Mouse (Mus musculus): ENCODE measurements at regions not wholly inside any gene's neighbourhood (a gene's known extent, or its start where the extent isn't known, plus 50 kb on each side); places are given as distances from the start of the nearest gene placed in this dataset.

GRCm38 (mm10) chr17:79453825-79454224 lies 98.9 kb upstream of the Cdc42ep3 start:
- H3K4me3 ChIP-seq (ENCODE audit: control insufficient read depth in 1 of 2, insufficient read depth in 1 of 2, low read depth in 1 of 2, low read length in 2 of 2): no peak overlapping the region
- WGBS: 92% methylated on average over 1 of the region's 1 CpGs
- H3K9ac ChIP-seq (ENCODE audit: low read length): no peak overlapping the region
- H3K4me1 ChIP-seq (ENCODE audit: control insufficient read depth in 2 of 2, insufficient read depth in 2 of 2, low read length in 2 of 2): peaks cover 7 to 23% of the 10 kb centered on the region in 2 experiments
- no peak overlapping the region for H3K27ac ChIP-seq (replicated peaks in 1 of 2; ENCODE audit: control insufficient read depth in 1 of 2, insufficient read depth in 1 of 2, low read depth in 2 of 2, low read length in 2 of 2)
- no peaks in the 10 kb centered on the region for H3K27me3 ChIP-seq (ENCODE audit: control insufficient read depth, insufficient read depth, low read length)
- ATAC-seq (ENCODE audit: insufficient number of reproducible peaks, insufficient read depth, low FRiP score, low read depth): no peak
- H3K4me2 ChIP-seq (ENCODE audit: low read length): no peak overlapping the region
- no peaks in the 10 kb centered on the region for H3K36me3 ChIP-seq (ENCODE audit: control insufficient read depth, insufficient read depth, low read length)
- H3K9me3 ChIP-seq (ENCODE audit: control insufficient read depth, low read length): no peaks in the 10 kb centered on the region

- H3K27ac ChIP-seq (replicated peaks in 1 of 2; ENCODE audit: control insufficient read depth in 1 of 2, insufficient read depth in 1 of 2, low read depth in 2 of 2, low read length in 2 of 2): no peak overlapping the region
- peaks cover 7 to 23% of the 10 kb centered on the region in 2 experiments for H3K4me1 ChIP-seq (ENCODE audit: control insufficient read depth in 2 of 2, insufficient read depth in 2 of 2, low read length in 2 of 2)
- no peaks in the 10 kb centered on the region for H3K36me3 ChIP-seq (ENCODE audit: control insufficient read depth, insufficient read depth, low read length)
- no peak overlapping the region for H3K4me2 ChIP-seq (ENCODE audit: low read length)
- WGBS: 48% methylated on average over 5 of the region's 5 CpGs
- H3K4me3 ChIP-seq (ENCODE audit: control insufficient read depth in 1 of 2, insufficient read depth in 1 of 2, low read depth in 1 of 2, low read length in 2 of 2): no peak overlapping the region
- no peak overlapping the region for H3K9ac ChIP-seq (ENCODE audit: low read length)
- H3K9me3 ChIP-seq (ENCODE audit: control insufficient read depth, low read length): no peaks in the 10 kb centered on the region
- ATAC-seq (ENCODE audit: insufficient number of reproducible peaks, insufficient read depth, low FRiP score, low read depth): no peak
- no peaks in the 10 kb centered on the region for H3K27me3 ChIP-seq (ENCODE audit: control insufficient read depth, insufficient read depth, low read length)
Observed at GRCm38 (mm10) chr17:79454526-79454925, 99.6 kb upstream of the Cdc42ep3 start.

- Histone ChIP-seq H3K27ac (replicated peaks in 1 of 2; ENCODE audit: control insufficient read depth in 1 of 2, insufficient read depth in 1 of 2, low read depth in 2 of 2, low read length in 2 of 2) (no peak overlapping the region), H3K4me3 (ENCODE audit: control insufficient read depth in 1 of 2, insufficient read depth in 1 of 2, low read depth in 1 of 2, low read length in 2 of 2) (no peak overlapping the region), H3K4me1 (ENCODE audit: control insufficient read depth in 2 of 2, insufficient read depth in 2 of 2, low read length in 2 of 2) (peaks cover 7 to 23% of the 10 kb centered on the region in 2 experiments), H3K36me3 (ENCODE audit: control insufficient read depth, insufficient read depth, low read length) (no peaks in the 10 kb centered on the region), H3K9me3 (ENCODE audit: control insufficient read depth, low read length) (no peaks in the 10 kb centered on the region), H3K27me3 (ENCODE audit: control insufficient read depth, insufficient read depth, low read length) (no peaks in the 10 kb centered on the region), H3K4me2 (ENCODE audit: low read length) (no peak overlapping the region), H3K9ac (ENCODE audit: low read length) (no peak overlapping the region)
- no peak for ATAC-seq (ENCODE audit: insufficient number of reproducible peaks, insufficient read depth, low FRiP score, low read depth)
- WGBS: 73% methylated on average over 7 of the region's 7 CpGs
Observed at GRCm38 (mm10) chr17:79455229-79455628, 100.3 kb upstream of the Cdc42ep3 start.

- H3K9ac ChIP-seq (ENCODE audit: low read length): no peak overlapping the region
- H3K27ac ChIP-seq (replicated peaks in 1 of 2; ENCODE audit: control insufficient read depth in 1 of 2, insufficient read depth in 1 of 2, low read depth in 2 of 2, low read length in 2 of 2): no peak overlapping the region
- WGBS: 55% methylated on average over 5 of the region's 5 CpGs
- no peak overlapping the region for H3K4me3 ChIP-seq (ENCODE audit: control insufficient read depth in 1 of 2, insufficient read depth in 1 of 2, low read depth in 1 of 2, low read length in 2 of 2)
- peaks cover 8 to 14% of the 10 kb centered on the region in 2 experiments for H3K4me1 ChIP-seq (ENCODE audit: control insufficient read depth in 2 of 2, insufficient read depth in 2 of 2, low read length in 2 of 2)
- H3K27me3 ChIP-seq (ENCODE audit: control insufficient read depth, insufficient read depth, low read length): no peaks in the 10 kb centered on the region
- H3K9me3 ChIP-seq (ENCODE audit: control insufficient read depth, low read length): no peaks in the 10 kb centered on the region
- H3K4me2 ChIP-seq (ENCODE audit: low read length): no peak overlapping the region
- ATAC-seq (ENCODE audit: insufficient number of reproducible peaks, insufficient read depth, low FRiP score, low read depth): no peak
- no peaks in the 10 kb centered on the region for H3K36me3 ChIP-seq (ENCODE audit: control insufficient read depth, insufficient read depth, low read length)
Observed at GRCm38 (mm10) chr17:79457636-79458035, 102.7 kb upstream of the Cdc42ep3 start.

- Histone ChIP-seq H3K4me1 (ENCODE audit: control insufficient read depth in 2 of 2, insufficient read depth in 2 of 2, low read length in 2 of 2) (peaks cover 2 to 5% of the 10 kb centered on the region in 2 experiments; a peak in 1 of 4 replicates), H3K4me3 (ENCODE audit: control insufficient read depth in 1 of 2, insufficient read depth in 1 of 2, low read depth in 1 of 2, low read length in 2 of 2) (no peak overlapping the region), H3K9ac (ENCODE audit: low read length) (no peak overlapping the region), H3K27ac (replicated peaks in 1 of 2; ENCODE audit: control insufficient read depth in 1 of 2, insufficient read depth in 1 of 2, low read depth in 2 of 2, low read length in 2 of 2) (peak overlapping the region; percentile 28 to 29; a peak in 2 of 4 replicates), H3K9me3 (ENCODE audit: control insufficient read depth, low read length) (no peaks in the 10 kb centered on the region), H3K27me3 (ENCODE audit: control insufficient read depth, insufficient read depth, low read length) (no peaks in the 10 kb centered on the region), H3K36me3 (ENCODE audit: control insufficient read depth, insufficient read depth, low read length) (no peaks in the 10 kb centered on the region), H3K4me2 (ENCODE audit: low read length) (no peak overlapping the region)
- ATAC-seq (ENCODE audit: insufficient number of reproducible peaks, insufficient read depth, low FRiP score, low read depth): no peak
- 55% methylated on average over 3 of the region's 3 CpGs for WGBS
Observed at GRCm38 (mm10) chr17:79461681-79462091, 106.8 kb upstream of the Cdc42ep3 start.

GRCm38 (mm10) chr17:79463074-79463694 lies 108.3 kb upstream of the Cdc42ep3 start:
- Histone ChIP-seq H3K36me3 (ENCODE audit: control insufficient read depth, insufficient read depth, low read length) (no peaks in the 10 kb centered on the region), H3K27ac (replicated peaks in 1 of 2; ENCODE audit: control insufficient read depth in 1 of 2, insufficient read depth in 1 of 2, low read depth in 2 of 2, low read length in 2 of 2) (no peak overlapping the region), H3K4me1 (ENCODE audit: control insufficient read depth in 2 of 2, insufficient read depth in 2 of 2, low read length in 2 of 2) (peaks cover 0 to 2% of the 10 kb centered on the region in 2 experiments; a peak in 1 of 4 replicates), H3K4me3 (ENCODE audit: control insufficient read depth in 1 of 2, insufficient read depth in 1 of 2, low read depth in 1 of 2, low read length in 2 of 2) (no peak overlapping the region), H3K27me3 (ENCODE audit: control insufficient read depth, insufficient read depth, low read length) (no peaks in the 10 kb centered on the region), H3K4me2 (ENCODE audit: low read length) (no peak overlapping the region), H3K9me3 (ENCODE audit: control insufficient read depth, low read length) (no peaks in the 10 kb centered on the region), H3K9ac (ENCODE audit: low read length) (no peak overlapping the region)
- 90% methylated on average over 10 of the region's 10 CpGs for WGBS
- ATAC-seq (ENCODE audit: insufficient number of reproducible peaks, insufficient read depth, low FRiP score, low read depth): no peak

- H3K4me3 ChIP-seq (ENCODE audit: control insufficient read depth in 1 of 2, insufficient read depth in 1 of 2, low read depth in 1 of 2, low read length in 2 of 2): no peak overlapping the region
- no peak overlapping the region for H3K4me2 ChIP-seq (ENCODE audit: low read length)
- 90% methylated on average over 9 of the region's 9 CpGs for WGBS
- no peak overlapping the region for H3K27ac ChIP-seq (replicated peaks in 1 of 2; ENCODE audit: control insufficient read depth in 1 of 2, insufficient read depth in 1 of 2, low read depth in 2 of 2, low read length in 2 of 2)
- no peaks in the 10 kb centered on the region for H3K36me3 ChIP-seq (ENCODE audit: control insufficient read depth, insufficient read depth, low read length)
- H3K4me1 ChIP-seq (ENCODE audit: control insufficient read depth in 2 of 2, insufficient read depth in 2 of 2, low read length in 2 of 2): peaks cover 0 to 2% of the 10 kb centered on the region in 2 experiments; a peak in 1 of 4 replicates
- H3K9me3 ChIP-seq (ENCODE audit: control insufficient read depth, low read length): no peaks in the 10 kb centered on the region
- no peak for ATAC-seq (ENCODE audit: insufficient number of reproducible peaks, insufficient read depth, low FRiP score, low read depth)
- H3K9ac ChIP-seq (ENCODE audit: low read length): no peak overlapping the region
- no peaks in the 10 kb centered on the region for H3K27me3 ChIP-seq (ENCODE audit: control insufficient read depth, insufficient read depth, low read length)
Observed at GRCm38 (mm10) chr17:79465666-79466065, 110.8 kb upstream of the Cdc42ep3 start.

GRCm38 (mm10) chr17:79471639-79472038 lies 116.7 kb upstream of the Cdc42ep3 start:
- H3K9ac ChIP-seq (ENCODE audit: low read length): no peak overlapping the region
- H3K4me1 ChIP-seq (ENCODE audit: control insufficient read depth in 2 of 2, insufficient read depth in 2 of 2, low read length in 2 of 2): peaks cover 6 to 13% of the 10 kb centered on the region in 2 experiments; a peak in 3 of 4 replicates
- H3K36me3 ChIP-seq (ENCODE audit: control insufficient read depth, insufficient read depth, low read length): no peaks in the 10 kb centered on the region
- ATAC-seq (ENCODE audit: insufficient number of reproducible peaks, insufficient read depth, low FRiP score, low read depth): no peak
- H3K4me3 ChIP-seq (ENCODE audit: control insufficient read depth in 1 of 2, insufficient read depth in 1 of 2, low read depth in 1 of 2, low read length in 2 of 2): no peak overlapping the region
- 61% methylated on average over 2 of the region's 2 CpGs for WGBS
- H3K9me3 ChIP-seq (ENCODE audit: control insufficient read depth, low read length): no peaks in the 10 kb centered on the region
- H3K27me3 ChIP-seq (ENCODE audit: control insufficient read depth, insufficient read depth, low read length): no peaks in the 10 kb centered on the region
- H3K4me2 ChIP-seq (ENCODE audit: low read length): no peak overlapping the region
- 0 out of 4 replicates have a peak overlapping the region, but pooled peaks of 1 of the 2 experiments have one; percentile 12 for H3K27ac ChIP-seq (replicated peaks in 1 of 2; ENCODE audit: control insufficient read depth in 1 of 2, insufficient read depth in 1 of 2, low read depth in 2 of 2, low read length in 2 of 2)
